Mouse (Mus musculus) G1E (cell line): ENCODE measurements around the gene Actr1a. TPM values are rescaled to one million over a fixed set of nuclear protein-coding genes. Genes with fewer than 3 reads are reported as not detected.

Experiments used
- ATAC-seq: 2 replicates; pipeline ENCODE4 v1.8.0; 2016; ENCODE audit warnings: mild to moderate bottlenecking; ENCODE audit not compliant: insufficient number of reproducible peaks, poor library complexity, low FRiP score, severe bottlenecking; ENCODE audit errors: extremely low read depth
- DNase-seq: peaks from one replicate; pipeline ENCODE4 v3.0.0; 2012; ENCODE audit warnings: low spot score
- H3K27me3 ChIP-seq: 2 replicates; pipeline ENCODE4 v1.6.1; 2012; ENCODE audit warnings: mild to moderate bottlenecking, low read length, inconsistent platforms; ENCODE audit not compliant: insufficient read depth
- H3K36me3 ChIP-seq: replicated peaks from 2 replicates; pipeline ENCODE3; 2012; ENCODE audit warnings: mild to moderate bottlenecking, inconsistent platforms
- H3K4me1 ChIP-seq: 2 replicates; pipeline ENCODE4 v1.6.1; 2012; ENCODE audit warnings: low read depth, low read length, inconsistent platforms, mixed read lengths; ENCODE audit not compliant: insufficient read depth
- H3K4me3 ChIP-seq: 2 replicates; pipeline ENCODE4 v1.5.1; 2012; ENCODE audit warnings: low read depth, mild to moderate bottlenecking, inconsistent platforms, low read length, moderate library complexity, mixed read lengths
- H3K9me3 ChIP-seq: replicated peaks from 2 replicates; pipeline ENCODE4 v1.6.1; 2012; ENCODE audit warnings: inconsistent platforms
- CTCF ChIP-seq: IDR thresholded peaks from 2 replicates; pipeline ENCODE4 v1.5.1; 2012; ENCODE audit warnings: low read depth, low read length, inconsistent platforms, mixed read lengths
- GATA1 ChIP-seq: IDR thresholded peaks from 2 replicates; pipeline ENCODE4 v1.6.1; 2012; ENCODE audit warnings: borderline replicate concordance, low read length, inconsistent platforms, mixed read lengths
- GATA2 ChIP-seq: IDR thresholded peaks from 2 replicates; pipeline ENCODE4 v1.6.1; 2012; ENCODE audit warnings: low read depth, low read length, inconsistent platforms, borderline replicate concordance
- POLR2AphosphoS5 ChIP-seq: IDR thresholded peaks from 2 replicates; pipeline ENCODE4 v1.6.1; 2012; ENCODE audit warnings: low read depth, low read length, inconsistent platforms; ENCODE audit not compliant: insufficient replicate concordance
- TAL1 ChIP-seq: conservative IDR thresholded peaks from 2 replicates; pipeline ENCODE4 v1.6.1; 2012; ENCODE audit warnings: low read depth, low read length, inconsistent platforms, mixed read lengths
- polyA plus RNA-seq: library from polyadenylated mRNA; stranded (reverse); fragments of >175 nt; gene quantifications from 2 replicates; pipeline ENCODE4 v1.2.3, GENCODE M21; 2012
- total RNA-seq, 2 experiments: library from RNA; stranded (forward) in 1 of 2; stranded (reverse) in 1 of 2; fragments of 200-1000 nt in 1 of 2; fragments of >200 nt in 1 of 2; fragmentation: Nextera tagmentation in 1 of 2; gene quantifications; 2 replicates each; pipeline ENCODE4 v1.2.3; 2014 to 2017

Gene Actr1a
- total and polyA plus RNA-seq, 3 experiments: 24.3 to 92.4 (median 84.5) TPM

GRCm38 (mm10) chr19:46396686-46397435, 1.3 kb upstream of the Actr1a start, which contains the start of gene Sufu:
TSS of gene Sufu (plus strand) at chr19:46396896.
- DNase-seq (peak; percentile 95), ATAC-seq (peak; percentile 87)
- Histone ChIP-seq H3K27me3 (no peaks in the 10 kb centered on the region), H3K36me3 (peaks cover 34% of the 10 kb centered on the region), H3K4me3 (peak within 1 kb of the TSS; percentile 89), H3K4me1 (peaks cover 37% of the 10 kb centered on the region), H3K9me3 (no peaks in the 10 kb centered on the region)
- no peak for TF ChIP-seq GATA1
- peak; percentile 60 for TF ChIP-seq CTCF

DNA sequence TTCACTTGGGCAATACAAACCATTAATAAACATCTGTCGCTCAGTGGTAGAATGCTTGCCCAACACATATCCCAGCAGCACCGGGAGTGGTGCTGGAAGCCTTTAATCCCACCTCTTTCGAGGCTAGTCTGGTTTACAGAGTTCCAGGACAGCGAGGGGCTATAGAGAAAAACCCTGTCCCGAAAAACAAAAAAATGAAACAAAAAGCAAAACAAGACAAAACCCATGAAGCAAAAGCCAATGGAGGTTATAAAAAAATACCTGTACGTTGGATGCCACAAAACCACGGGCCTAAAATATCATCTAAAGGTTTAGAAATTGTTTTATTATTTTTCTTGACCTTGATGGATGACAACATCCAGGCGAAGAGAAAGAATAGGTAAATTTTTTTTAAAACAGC, 561 bp upstream of the Actr1a start:
- ATAC-seq (no peak), DNase-seq (no peak)
- TF ChIP-seq GATA2: no peak
- no peak for TF ChIP-seq POLR2AphosphoS5
- no peak for TF ChIP-seq CTCF
- TF ChIP-seq TAL1: no peak
- no peak for TF ChIP-seq GATA1
- Histone ChIP-seq H3K9me3 (no peaks in the 10 kb centered on the region), H3K4me1 (peaks cover 35% of the 10 kb centered on the region), H3K36me3 (peaks cover 35% of the 10 kb centered on the region), H3K27me3 (no peaks in the 10 kb centered on the region), H3K4me3 (peak overlapping the region; percentile 88)

- TF ChIP-seq CTCF: no peak
- TF ChIP-seq TAL1: no peak
- no peak for TF ChIP-seq GATA1
- TF ChIP-seq POLR2AphosphoS5: no peak
- no peak for TF ChIP-seq GATA2
- ATAC-seq (no peak), DNase-seq (no peak)
- H3K27me3 ChIP-seq: no peaks in the 10 kb centered on the region
- no peaks in the 10 kb centered on the region for H3K9me3 ChIP-seq
- H3K4me1 ChIP-seq: peaks cover 35% of the 10 kb centered on the region
- peak overlapping the region; percentile 88 for H3K4me3 ChIP-seq
- H3K36me3 ChIP-seq: peaks cover 35% of the 10 kb centered on the region
Observed at GRCm38 (mm10) chr19:46394712-46395108, 838 bp downstream of the Actr1a start.

GRCm38 (mm10) chr19:46392018-46392417, 3.5 kb downstream of the Actr1a start:
- Histone ChIP-seq H3K4me3 (no peak overlapping the region), H3K9me3 (no peaks in the 10 kb centered on the region), H3K36me3 (peaks cover 54% of the 10 kb centered on the region), H3K4me1 (peaks cover 25% of the 10 kb centered on the region), H3K27me3 (no peaks in the 10 kb centered on the region)
- peak; percentile 49; the same call in 1 of the 2 replicates for TF ChIP-seq CTCF
- no peak for TF ChIP-seq GATA1
- no peak for TF ChIP-seq GATA2
- TF ChIP-seq POLR2AphosphoS5: no peak
- DNase-seq: no peak
- no peak for ATAC-seq

- Histone ChIP-seq H3K27me3 (no peaks in the 10 kb centered on the region), H3K36me3 (peaks cover 70% of the 10 kb centered on the region), H3K4me1 (peaks cover 25% of the 10 kb centered on the region), H3K9me3 (no peaks in the 10 kb centered on the region), H3K4me3 (no peak overlapping the region)
- ATAC-seq (no peak), DNase-seq (no peak)
- TF ChIP-seq GATA1: no peak
Observed at GRCm38 (mm10) chr19:46389872-46390271, 5.7 kb downstream of the Actr1a start.

- H3K27me3 ChIP-seq: no peaks in the 10 kb centered on the region
- H3K36me3 ChIP-seq: peaks cover 94% of the 10 kb centered on the region
- H3K4me1 ChIP-seq: no peaks in the 10 kb centered on the region
- TF ChIP-seq GATA2 (no peak), CTCF (no peak), TAL1 (no peak), GATA1 (no peak), POLR2AphosphoS5 (no peak)
- H3K4me3 ChIP-seq: no peak overlapping the region
- DNase-seq: no peak
- H3K9me3 ChIP-seq: no peaks in the 10 kb centered on the region
- no peak for ATAC-seq
Observed at GRCm38 (mm10) chr19:46382275-46382674, 13.3 kb downstream of the Actr1a start.

DNA sequence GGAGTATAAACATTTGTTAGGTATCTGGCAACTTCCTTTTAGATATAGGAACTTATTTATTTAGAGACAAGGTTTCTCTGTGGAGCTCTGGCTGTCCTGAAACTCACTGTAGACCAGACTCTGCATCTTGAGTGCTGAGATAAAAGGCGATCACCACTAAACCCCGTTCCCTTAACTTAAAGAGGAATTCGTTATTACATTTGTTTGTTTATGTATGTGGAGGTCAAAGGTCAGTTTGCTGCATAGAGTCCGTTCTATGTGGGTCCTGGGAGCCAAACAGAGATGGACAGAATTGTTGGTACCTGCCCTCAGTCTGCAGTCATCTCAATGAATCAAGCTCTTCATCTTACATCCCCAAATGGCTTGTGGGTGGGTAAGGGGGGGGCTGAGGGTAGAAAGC, 19.7 kb downstream of the Actr1a start:
- no peak for ATAC-seq

More for the DNA sequence above, 19.7 kb downstream of the Actr1a start:
- no peak for TF ChIP-seq GATA2
- no peak for TF ChIP-seq POLR2AphosphoS5
- TF ChIP-seq TAL1: no peak
- no peak for TF ChIP-seq CTCF
- no peak for TF ChIP-seq GATA1
- no peaks in the 10 kb centered on the region; the same call in 1 of the 2 replicates for H3K4me1 ChIP-seq
- no peak for DNase-seq
- H3K9me3 ChIP-seq: no peaks in the 10 kb centered on the region
- no peak overlapping the region for H3K4me3 ChIP-seq
- peaks cover 53% of the 10 kb centered on the region for H3K36me3 ChIP-seq
- peaks cover 19% of the 10 kb centered on the region for H3K27me3 ChIP-seq
